27 mouse cellular contexts compared by ENCODE assay signal in genomic region chr2:65075840-65076239, GRCm38 (mm10). TPM values are rescaled to one million over a fixed set of nuclear protein-coding genes. Genes with fewer than 3 reads are reported as not detected.
A peak's percentile ranks its signal among the peaks of the same experiment; 100 is the strongest.
DNase-seq lines count a peak whose midpoint lies in the region; ATAC-seq and TF ChIP-seq lines count a peak whose summit lies in the region.
"Had no signal": no experiment of that assay in that cellular context is flagged by ENCODE, and none has a peak within 500 bp of the region (broad histone marks: within the 10 kb centered on the region; RNA-seq: fewer than 3 reads in every experiment).

No protein-coding gene starts in this region.

- H3K36me3 ChIP-seq in hindbrain, embryonic 11.5 days (ENCODE audit: control insufficient read depth, insufficient read depth, low read length), result no peaks in the 10 kb centered on the region
- no peaks in the 10 kb centered on the region for H3K36me3 ChIP-seq in hindbrain, embryonic 14.5 days (replicated peaks; ENCODE audit: control insufficient read depth, insufficient read depth)
- H3K36me3 ChIP-seq in midbrain, embryonic 15.5 days (replicated peaks), result no peaks in the 10 kb centered on the region
- no peaks in the 10 kb centered on the region for H3K36me3 ChIP-seq in midbrain, embryonic 10.5 days
- H3K36me3 ChIP-seq in limb, embryonic 10.5 days, result no peaks in the 10 kb centered on the region
- H3K36me3 ChIP-seq: embryonic facial prominence, embryonic 10.5 days; embryonic facial prominence, embryonic 13.5 days; forebrain, embryonic 10.5 days; heart, embryonic 10.5 days; heart, embryonic 13.5 days; intestine, embryonic 15.5 days had no signal

- ATAC-seq in hindbrain, embryonic 11.5 days (ENCODE audit: low FRiP score), result peak; percentile 22; the same call in 1 of the 2 replicates
- ATAC-seq in hindbrain, embryonic 14.5 days (ENCODE audit: low FRiP score), result no peak
- ATAC-seq in midbrain, embryonic 15.5 days (replicated peaks), result no peak; the same call in 1 of the 2 replicates
- ATAC-seq: activated CD4-positive, CD25-positive, alpha-beta regulatory T cell, adult 4 months; CD4-positive, CD25-positive, alpha-beta regulatory T cell, adult 4 months; forebrain, embryonic 13.5 days; forebrain, embryonic 16.5 days; hindbrain, embryonic 16.5 days; intestine, embryonic 15.5 days had no signal

- DNase-seq in hindbrain, embryonic 11.5 days (ENCODE audit: low spot score), result no peak
- DNase-seq in hindbrain, embryonic 14.5 days (ENCODE audit: low spot score), result no peak
- no peak for DNase-seq in midbrain, embryonic 10.5 days (ENCODE audit: low spot score)
- peak; percentile 59 for DNase-seq in brain, adult 2 months (ENCODE audit: low read depth, low spot score)
- no peak for DNase-seq in limb, embryonic 10.5 days (ENCODE audit: low spot score)
- no peak for DNase-seq in urinary bladder, postnatal 10 days (ENCODE audit: low spot score)
- DNase-seq: adrenal gland, postnatal 10 days; adrenal gland, postnatal 36 days; cerebellum, adult 11-12 months; cerebellum, adult 8-10 months; cerebellum, postnatal 10 days; cerebellum, postnatal 36 days; gastrocnemius, postnatal 25 days; heart, adult 18-20 months had no signal

- no peaks in the 10 kb centered on the region for H3K27me3 ChIP-seq in hindbrain, embryonic 11.5 days (ENCODE audit: control insufficient read depth, insufficient read depth, low read length)
- no peaks in the 10 kb centered on the region for H3K27me3 ChIP-seq in hindbrain, embryonic 14.5 days (ENCODE audit: control insufficient read depth, insufficient read depth, low read length)
- no peaks in the 10 kb centered on the region for H3K27me3 ChIP-seq in midbrain, embryonic 15.5 days (replicated peaks)
- H3K27me3 ChIP-seq in midbrain, embryonic 10.5 days (ENCODE audit: low read depth, poor library complexity, severe bottlenecking), result no peaks in the 10 kb centered on the region
- no peaks in the 10 kb centered on the region for H3K27me3 ChIP-seq in limb, embryonic 10.5 days (ENCODE audit: low read depth, poor library complexity, severe bottlenecking)
- H3K27me3 ChIP-seq: embryonic facial prominence, embryonic 13.5 days; forebrain, embryonic 13.5 days; heart, embryonic 13.5 days; intestine, embryonic 15.5 days had no signal

- TF ChIP-seq POLR2A in embryonic fibroblast, embryonic 13.5 days (IDR thresholded peaks at IDR 0.05; ENCODE audit: low read depth, low read length), result no peak

- H3K4me2 ChIP-seq in hindbrain, embryonic 11.5 days (replicated peaks; ENCODE audit: low read depth, low read length), result no peak overlapping the region
- H3K4me2 ChIP-seq in hindbrain, embryonic 14.5 days (replicated peaks), result no peak overlapping the region
- no peak overlapping the region for H3K4me2 ChIP-seq in midbrain, embryonic 15.5 days
- H3K4me2 ChIP-seq: embryonic facial prominence, embryonic 13.5 days; forebrain, embryonic 13.5 days; heart, embryonic 13.5 days; intestine, embryonic 15.5 days had no signal

- H3K9me3 ChIP-seq in hindbrain, embryonic 11.5 days (ENCODE audit: control insufficient read depth, low read length), result no peaks in the 10 kb centered on the region
- H3K9me3 ChIP-seq in hindbrain, embryonic 14.5 days (ENCODE audit: control insufficient read depth, low read length), result no peaks in the 10 kb centered on the region
- no peaks in the 10 kb centered on the region for H3K9me3 ChIP-seq in midbrain, embryonic 15.5 days
- H3K9me3 ChIP-seq in midbrain, embryonic 10.5 days (replicated peaks), result no peaks in the 10 kb centered on the region
- no peaks in the 10 kb centered on the region for H3K9me3 ChIP-seq in limb, embryonic 10.5 days (replicated peaks)
- H3K9me3 ChIP-seq: embryonic facial prominence, embryonic 10.5 days; embryonic facial prominence, embryonic 13.5 days; forebrain, embryonic 10.5 days; forebrain, embryonic 13.5 days; heart, embryonic 10.5 days; heart, embryonic 13.5 days; intestine, embryonic 15.5 days had no signal

- H3K27ac ChIP-seq in hindbrain, embryonic 11.5 days (ENCODE audit: low read depth, low read length), result no peak overlapping the region
- H3K27ac ChIP-seq in hindbrain, embryonic 14.5 days, result no peak overlapping the region
- peak overlapping the region; percentile 20; the same call in 1 of the 2 replicates for H3K27ac ChIP-seq in midbrain, embryonic 15.5 days
- H3K27ac ChIP-seq in midbrain, embryonic 10.5 days (replicated peaks), result no peak overlapping the region
- H3K27ac ChIP-seq in embryonic fibroblast, embryonic 13.5 days (ENCODE audit: insufficient read depth, low read length), result peak overlapping the region; percentile 82; the same call in 1 of the 2 replicates
- H3K27ac ChIP-seq in limb, embryonic 10.5 days, result no peak overlapping the region
- H3K27ac ChIP-seq: embryonic facial prominence, embryonic 10.5 days; embryonic facial prominence, embryonic 13.5 days; forebrain, embryonic 10.5 days; forebrain, embryonic 13.5 days; heart, embryonic 10.5 days; heart, embryonic 13.5 days; intestine, embryonic 15.5 days had no signal

- no peak for TF ChIP-seq CTCF in embryonic fibroblast, embryonic 13.5 days (IDR thresholded peaks at IDR 0.05; ENCODE audit: borderline replicate concordance, insufficient read depth, low read length)

- 86% methylated on average over 5 of the region's 5 CpGs for WGBS in hindbrain, embryonic 11.5 days
- WGBS in hindbrain, embryonic 14.5 days, result 80% methylated on average over 5 of the region's 5 CpGs
- 71% methylated on average over 5 of the region's 5 CpGs for WGBS in midbrain, embryonic 15.5 days
- 89% methylated on average over 5 of the region's 5 CpGs for WGBS in midbrain, embryonic 10.5 days
- 94% methylated on average over 5 of the region's 5 CpGs for WGBS in limb, embryonic 10.5 days

- no peak overlapping the region for H3K4me3 ChIP-seq in hindbrain, embryonic 11.5 days (ENCODE audit: low read depth, low read length)
- no peak overlapping the region for H3K4me3 ChIP-seq in hindbrain, embryonic 14.5 days (replicated peaks; ENCODE audit: low read length)
- H3K4me3 ChIP-seq in midbrain, embryonic 15.5 days, result no peak overlapping the region
- H3K4me3 ChIP-seq in midbrain, embryonic 10.5 days, result no peak overlapping the region
- H3K4me3 ChIP-seq in embryonic fibroblast, embryonic 13.5 days (ENCODE audit: insufficient read depth, low read length), result no peak overlapping the region
- no peak overlapping the region for H3K4me3 ChIP-seq in limb, embryonic 10.5 days
- H3K4me3 ChIP-seq: embryonic facial prominence, embryonic 10.5 days; embryonic facial prominence, embryonic 13.5 days; forebrain, embryonic 10.5 days; forebrain, embryonic 13.5 days; heart, embryonic 10.5 days; heart, embryonic 13.5 days; intestine, embryonic 15.5 days had no signal

- H3K4me1 ChIP-seq in hindbrain, embryonic 11.5 days (replicated peaks; ENCODE audit: control insufficient read depth, insufficient read depth, low read length), result no peaks in the 10 kb centered on the region
- no peaks in the 10 kb centered on the region for H3K4me1 ChIP-seq in hindbrain, embryonic 14.5 days (replicated peaks; ENCODE audit: control insufficient read depth, insufficient read depth, low read length)
- H3K4me1 ChIP-seq in midbrain, embryonic 15.5 days, result no peaks in the 10 kb centered on the region
- H3K4me1 ChIP-seq in midbrain, embryonic 10.5 days, result no peaks in the 10 kb centered on the region
- peaks cover 3% of the 10 kb centered on the region; the same call in 1 of the 2 replicates for H3K4me1 ChIP-seq in embryonic fibroblast, embryonic 13.5 days (ENCODE audit: control insufficient read depth, insufficient read depth, low read length)
- no peaks in the 10 kb centered on the region for H3K4me1 ChIP-seq in limb, embryonic 10.5 days
- H3K4me1 ChIP-seq: embryonic facial prominence, embryonic 10.5 days; embryonic facial prominence, embryonic 13.5 days; forebrain, embryonic 10.5 days; forebrain, embryonic 13.5 days; intestine, embryonic 15.5 days had no signal

- H3K9ac ChIP-seq in hindbrain, embryonic 11.5 days (ENCODE audit: low read depth, low read length), result no peak overlapping the region
- no peak overlapping the region for H3K9ac ChIP-seq in hindbrain, embryonic 14.5 days
- no peak overlapping the region for H3K9ac ChIP-seq in midbrain, embryonic 15.5 days
- H3K9ac ChIP-seq: embryonic facial prominence, embryonic 13.5 days; forebrain, embryonic 13.5 days; heart, embryonic 13.5 days; intestine, embryonic 15.5 days had no signal

RNA-seq across cellular contexts. Expression of gene Grb14, which starts 51.1 kb away (rescaled TPM):
- 8.7 and 9.0 TPM in 2 replicates for polyA plus RNA-seq in hindbrain, embryonic 11.5 days (2014; fragmentation: Nextera tagmentation; extraction: Ambion mirVana)
- polyA plus RNA-seq in hindbrain, embryonic 14.5 days (2014; fragmentation: Nextera tagmentation; extraction: Ambion mirVana), result 24.7 and 25.9 TPM in 2 replicates
- polyA plus RNA-seq in midbrain, embryonic 15.5 days (2015; fragmentation: Nextera tagmentation; extraction: Ambion mirVana), result 30.0 and 31.1 TPM in 2 replicates
- polyA plus RNA-seq in midbrain, embryonic 10.5 days (2016; fragmentation: Nextera tagmentation; extraction: Ambion mirVana), result 3.9 and 5.1 TPM in 2 replicates
- polyA plus RNA-seq in embryonic fibroblast, embryonic 13.5 days (2011; ENCODE audit: insufficient read length, low read depth, missing spikeins), result 49.7 and 123 TPM in 2 replicates
- polyA plus RNA-seq in limb, embryonic 10.5 days (2016; fragmentation: Nextera tagmentation; extraction: Ambion mirVana), result 3.2 and 4.0 TPM in 2 replicates
- polyA plus RNA-seq: activated CD4-positive, CD25-positive, alpha-beta regulatory T cell, adult 4 months; CD4-positive, CD25-positive, alpha-beta regulatory T cell, adult 4 months had no signal

Comparison
In these comparisons a context has a peak if more than half of its experiments do, and no peak if none do; other contexts are left out.
1. H3K27ac ChIP-seq: peak in midbrain, embryonic 15.5 days (single experiment) and embryonic fibroblast, embryonic 13.5 days (single experiment); none in hindbrain, embryonic 11.5 days (single experiment), hindbrain, embryonic 14.5 days (single experiment), midbrain, embryonic 10.5 days (single experiment) and limb, embryonic 10.5 days (single experiment).